Mouse (Mus musculus): ENCODE data around the gene Klhl3. TPM values are rescaled to one million over a fixed set of nuclear protein-coding genes. Genes with fewer than 3 reads are reported as not detected.

Klhl3 gene
- total RNA-seq, 1 experiment from 2014 or later, result 0.29 TPM

DNA sequence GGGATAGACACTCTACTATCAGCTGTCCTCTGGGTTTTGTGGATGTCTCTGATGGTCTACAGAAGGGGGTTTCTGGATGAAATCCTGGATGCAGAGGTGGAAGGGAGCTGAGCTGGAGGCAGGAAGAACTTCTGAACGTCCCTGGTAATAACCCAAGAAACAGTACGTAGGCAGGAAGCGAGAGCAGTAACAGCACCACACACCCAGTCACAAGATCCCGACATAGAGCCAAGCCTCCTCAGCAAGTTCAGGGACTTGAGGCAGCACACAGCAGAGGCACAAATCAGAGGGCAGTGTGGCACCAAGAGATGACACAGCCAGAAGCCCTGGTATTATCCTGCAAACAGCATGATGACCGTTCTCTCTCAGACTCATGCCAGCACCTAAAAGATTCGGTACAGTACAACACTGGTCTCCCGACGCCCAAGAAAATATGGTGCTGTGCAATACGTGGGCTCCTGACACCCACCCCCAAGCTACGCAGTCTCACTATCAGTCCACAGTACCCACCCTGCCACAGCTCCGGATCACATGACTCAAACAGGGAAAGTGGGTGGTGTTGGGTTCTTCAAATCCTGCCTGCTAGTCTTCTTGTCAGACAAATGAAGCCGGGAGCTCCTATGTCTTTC is 40.0 kb downstream of the Klhl3 start:
- no peak for ATAC-seq (replicated peaks; ENCODE audit: insufficient number of reproducible peaks, low FRiP score, low TSS enrichment, poor library complexity, severe bottlenecking)

DNA sequence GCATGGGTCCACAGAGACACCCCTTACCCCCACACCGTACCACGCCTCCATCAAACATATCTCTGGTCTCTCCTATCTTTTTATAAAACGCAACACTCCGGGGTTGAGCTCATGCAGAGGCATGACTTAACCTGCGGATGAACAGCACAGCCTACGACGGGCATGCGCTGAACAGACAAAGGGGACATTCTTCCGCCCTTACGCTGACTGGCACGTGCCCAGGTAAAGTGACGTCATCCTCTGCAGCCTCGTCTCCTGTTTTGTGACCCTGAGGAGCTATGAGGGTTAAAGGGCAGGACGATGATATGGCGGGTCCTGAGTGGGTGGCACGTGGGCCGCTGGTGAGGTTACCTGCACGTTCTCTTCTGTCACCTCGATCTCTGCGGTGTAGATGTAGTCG is 42.2 kb downstream of the Klhl3 start:
- no peak for ATAC-seq (replicated peaks; ENCODE audit: insufficient number of reproducible peaks, low FRiP score, low TSS enrichment, poor library complexity, severe bottlenecking)

DNA sequence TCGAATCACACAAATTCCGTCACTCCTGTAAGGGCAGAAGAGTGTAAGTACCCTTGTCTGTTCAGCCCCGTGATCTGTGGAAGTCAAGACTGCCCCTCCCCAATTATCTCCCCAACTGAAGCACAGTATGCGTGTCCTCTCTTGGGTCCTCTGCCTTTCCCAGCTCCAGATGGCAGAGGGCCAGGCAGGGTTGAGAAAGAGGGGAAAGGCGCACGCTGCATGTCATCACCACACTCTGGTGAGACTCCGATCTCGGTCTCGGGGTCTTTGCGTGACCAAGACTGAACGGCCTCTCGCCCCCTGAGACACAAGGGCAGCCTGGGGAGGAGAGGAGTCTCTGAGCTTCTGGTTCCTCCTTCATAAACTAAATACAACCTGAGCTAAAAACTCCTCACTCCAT is 42.9 kb downstream of the Klhl3 start:
- ATAC-seq (replicated peaks; ENCODE audit: insufficient number of reproducible peaks, low FRiP score, low TSS enrichment, poor library complexity, severe bottlenecking), result no peak

DNA sequence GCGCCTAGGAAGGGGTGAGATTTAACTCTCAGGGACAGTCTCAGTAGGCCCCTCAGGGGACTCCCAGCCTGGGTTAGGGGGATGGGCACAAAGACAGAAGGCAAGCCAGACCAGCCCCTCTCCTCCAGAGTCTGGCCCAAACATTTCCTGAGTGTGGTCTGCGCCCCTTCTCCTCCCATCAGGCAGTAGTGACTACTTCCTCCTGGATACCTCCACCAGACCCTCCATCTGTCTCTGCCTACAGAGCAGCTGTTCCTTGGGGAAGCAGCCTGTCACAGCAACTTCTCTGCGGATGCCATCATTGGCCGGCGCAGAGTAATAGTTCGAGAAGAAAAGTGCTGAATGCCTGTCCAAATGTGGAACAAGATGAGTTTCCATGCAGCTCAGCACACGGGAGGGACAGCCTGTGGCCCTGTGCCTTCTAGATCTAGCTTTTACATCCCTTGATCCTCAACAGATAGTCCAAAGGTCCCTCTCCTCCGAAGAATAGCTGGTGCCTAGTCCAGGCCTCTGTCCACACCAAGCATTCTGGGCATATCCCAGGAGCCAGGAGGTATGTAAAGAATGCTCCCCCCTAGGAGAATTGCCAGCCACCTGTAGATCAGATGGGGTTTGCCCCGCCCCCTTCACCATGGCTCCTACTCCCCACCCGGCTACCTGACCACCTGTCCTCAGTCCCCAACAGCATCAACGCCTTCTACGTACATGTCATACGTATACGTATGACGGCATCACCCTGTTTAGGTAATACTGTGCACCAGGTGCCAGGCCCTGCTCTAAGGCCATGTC is 44.8 kb downstream of the Klhl3 start:
- ATAC-seq (replicated peaks; ENCODE audit: insufficient number of reproducible peaks, low FRiP score, low TSS enrichment, poor library complexity, severe bottlenecking), result no peak

DNA sequence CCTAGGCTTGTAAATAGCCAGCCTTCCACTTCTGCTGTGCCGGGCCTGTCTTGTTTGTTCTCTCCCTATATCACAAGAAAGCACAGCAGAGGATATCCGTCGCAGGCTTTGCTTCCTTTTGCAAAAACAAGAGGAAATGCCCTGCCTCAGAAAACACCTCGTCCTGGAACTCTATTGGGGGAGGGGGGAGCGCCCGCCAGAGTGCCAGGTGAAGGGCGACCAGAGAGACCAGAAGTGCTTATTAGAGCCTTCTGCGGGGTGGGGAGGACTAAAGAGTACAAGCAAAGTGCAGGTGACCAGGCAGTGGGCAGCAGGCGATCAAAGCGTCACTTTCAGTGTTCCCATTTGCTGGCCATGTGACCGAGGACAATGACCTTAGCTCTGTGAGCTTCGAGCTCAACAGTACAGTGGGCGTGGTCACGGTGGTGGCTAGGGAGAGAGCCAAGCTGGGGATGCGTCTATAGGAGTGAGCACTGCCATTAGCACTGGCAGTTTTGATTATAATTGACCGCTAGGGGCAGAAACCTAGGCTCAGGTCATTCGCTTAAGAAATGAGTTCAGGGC is 45.8 kb downstream of the Klhl3 start:
- ATAC-seq (replicated peaks; ENCODE audit: insufficient number of reproducible peaks, low FRiP score, low TSS enrichment, poor library complexity, severe bottlenecking), result peak; percentile 69

DNA sequence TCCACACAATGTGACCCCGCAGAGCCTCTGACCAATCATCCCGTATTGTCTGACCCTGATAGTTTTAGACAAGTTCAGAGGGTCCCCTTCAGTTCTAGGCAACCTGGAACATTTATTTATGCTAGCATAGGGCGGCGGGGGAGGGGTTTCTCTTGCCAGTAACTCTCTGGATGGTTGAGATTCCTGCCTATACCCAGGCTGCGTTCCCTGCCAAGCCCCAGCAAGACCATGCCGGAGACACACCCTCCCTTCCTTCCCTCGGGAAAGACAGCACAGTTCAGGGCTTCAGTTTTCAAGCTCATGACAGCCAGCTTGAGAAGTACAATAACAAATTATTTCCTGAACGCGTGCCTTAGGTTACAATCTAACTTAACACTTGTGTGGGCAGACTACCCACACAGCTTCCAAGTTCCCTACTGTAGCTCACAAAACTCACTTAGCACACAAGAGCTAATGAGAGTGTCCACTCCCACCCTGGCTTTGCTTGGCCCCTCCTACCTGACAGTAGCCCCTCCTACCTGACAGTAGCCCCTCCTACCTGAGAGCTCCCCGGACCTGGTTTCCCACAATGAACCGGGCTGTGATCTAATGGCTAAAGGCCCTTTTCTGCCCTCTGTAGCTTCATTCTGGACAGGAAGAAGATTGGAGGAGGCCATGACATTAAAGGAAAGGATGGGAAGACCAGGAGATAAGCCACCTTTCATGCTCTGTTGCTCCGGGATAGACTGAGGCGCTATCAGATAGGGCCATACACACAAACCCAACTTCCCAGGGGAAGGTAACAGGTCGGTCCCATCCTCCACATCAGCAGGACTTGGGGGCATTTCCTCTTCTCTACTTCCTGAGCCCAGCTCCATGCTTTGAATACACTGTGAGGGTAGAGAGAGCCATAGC is 46.6 kb downstream of the Klhl3 start:
- no peak for ATAC-seq (replicated peaks; ENCODE audit: insufficient number of reproducible peaks, low FRiP score, low TSS enrichment, poor library complexity, severe bottlenecking)

DNA sequence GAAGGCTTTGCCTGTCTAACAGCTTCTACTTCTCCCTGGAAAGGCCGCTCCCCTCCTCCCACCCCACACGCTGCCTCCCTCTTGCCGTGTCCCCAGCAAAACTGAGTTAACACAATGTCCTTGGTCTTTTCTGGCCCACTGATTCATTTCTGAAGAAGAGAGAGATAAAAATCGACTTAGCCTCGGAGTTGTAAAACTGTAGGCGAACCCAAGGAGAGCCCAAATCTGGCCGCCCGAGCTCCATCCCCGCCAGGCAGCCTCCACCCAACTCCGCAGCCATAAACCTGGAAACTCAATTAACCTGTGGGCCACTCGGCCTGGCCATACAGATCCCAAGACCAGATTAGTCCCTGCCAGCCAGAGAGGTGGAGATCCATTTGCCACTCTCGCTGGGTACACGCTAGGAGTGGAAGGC is 47.3 kb downstream of the Klhl3 start:
- no peak for ATAC-seq (replicated peaks; ENCODE audit: insufficient number of reproducible peaks, low FRiP score, low TSS enrichment, poor library complexity, severe bottlenecking)

DNA sequence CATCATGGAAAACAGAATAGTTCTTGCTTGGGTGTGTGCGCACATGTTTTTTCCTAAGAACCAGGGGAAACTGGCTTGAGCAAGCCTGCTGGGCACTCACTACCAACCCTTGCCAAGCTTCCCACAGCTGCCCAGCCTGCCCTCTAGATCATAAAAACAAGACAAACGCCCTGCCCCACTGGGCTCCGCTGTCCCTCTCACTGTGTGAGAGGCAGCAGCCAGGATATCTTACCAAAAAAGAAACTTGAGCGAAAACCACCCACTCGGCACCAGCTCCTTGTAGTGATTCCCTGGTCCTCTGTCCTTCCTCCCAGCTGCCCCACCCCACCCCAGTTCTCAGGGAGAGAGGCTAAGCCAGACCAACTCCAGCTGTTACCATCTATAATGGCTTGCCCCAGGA is 48.1 kb downstream of the Klhl3 start:
- ATAC-seq (replicated peaks; ENCODE audit: insufficient number of reproducible peaks, low FRiP score, low TSS enrichment, poor library complexity, severe bottlenecking), result no peak

DNA sequence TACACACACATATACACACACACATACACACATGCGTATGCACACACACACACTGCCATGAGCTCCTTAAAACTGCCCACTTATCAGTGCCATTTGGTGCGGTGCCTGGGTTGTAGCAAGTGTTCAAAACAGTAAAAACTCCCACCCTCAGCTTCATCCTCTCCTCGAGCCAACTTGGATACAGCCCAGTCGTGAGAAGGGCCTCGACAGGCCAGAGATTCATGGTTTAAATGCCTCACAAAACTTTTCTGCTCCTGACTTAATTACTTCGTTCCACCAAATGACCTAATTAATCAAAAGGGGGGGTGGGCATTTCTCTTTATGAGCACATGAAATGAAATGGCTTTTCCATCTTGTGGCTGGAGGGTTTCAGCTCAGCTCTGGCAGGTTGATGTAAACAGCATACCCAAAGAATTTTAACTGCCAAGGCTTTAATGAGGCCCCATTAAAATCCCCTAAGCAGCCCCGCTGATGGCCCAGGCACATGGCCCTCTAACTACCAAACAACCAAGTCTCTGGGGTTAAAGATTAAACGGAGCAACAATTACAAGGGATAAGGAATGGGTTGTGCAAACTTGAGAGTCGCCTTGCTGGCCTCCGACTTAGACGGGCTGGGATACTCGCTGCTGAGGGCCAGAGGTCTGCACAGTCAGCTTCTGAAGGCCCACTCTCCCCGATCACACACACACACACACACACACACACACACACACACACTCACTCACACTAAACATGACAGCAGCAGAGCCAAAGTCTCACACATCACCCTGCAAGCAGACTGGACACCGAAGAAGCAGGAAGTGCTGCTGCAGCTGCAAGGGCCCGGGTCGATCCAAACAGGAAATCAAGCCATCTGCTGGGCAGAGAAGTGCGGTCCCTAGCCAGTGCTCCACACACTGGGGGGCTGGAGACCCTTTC is 55.2 kb downstream of the Klhl3 start:
- no peak for ATAC-seq (replicated peaks; ENCODE audit: insufficient number of reproducible peaks, low FRiP score, low TSS enrichment, poor library complexity, severe bottlenecking)

DNA sequence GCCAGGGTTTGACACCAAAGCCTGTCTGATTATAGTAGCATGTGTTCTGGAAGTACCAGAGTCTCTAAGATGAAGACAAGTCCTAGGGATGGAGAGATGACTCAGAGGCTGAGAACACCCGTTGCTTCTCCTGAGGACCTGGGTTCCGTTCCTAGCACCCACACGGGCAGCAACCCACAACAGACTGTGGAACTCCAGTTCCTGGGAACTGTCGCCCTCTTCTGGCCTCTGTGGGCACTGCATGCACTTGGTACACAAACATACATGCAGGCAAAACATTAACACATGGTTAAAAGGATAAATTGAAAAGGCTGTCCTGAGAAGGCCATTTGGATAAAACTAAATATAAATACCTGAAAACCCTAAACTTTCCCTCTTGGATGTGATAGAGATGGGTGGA is 56.8 kb downstream of the Klhl3 start:
- ATAC-seq (replicated peaks; ENCODE audit: insufficient number of reproducible peaks, low FRiP score, low TSS enrichment, poor library complexity, severe bottlenecking), result no peak

DNA sequence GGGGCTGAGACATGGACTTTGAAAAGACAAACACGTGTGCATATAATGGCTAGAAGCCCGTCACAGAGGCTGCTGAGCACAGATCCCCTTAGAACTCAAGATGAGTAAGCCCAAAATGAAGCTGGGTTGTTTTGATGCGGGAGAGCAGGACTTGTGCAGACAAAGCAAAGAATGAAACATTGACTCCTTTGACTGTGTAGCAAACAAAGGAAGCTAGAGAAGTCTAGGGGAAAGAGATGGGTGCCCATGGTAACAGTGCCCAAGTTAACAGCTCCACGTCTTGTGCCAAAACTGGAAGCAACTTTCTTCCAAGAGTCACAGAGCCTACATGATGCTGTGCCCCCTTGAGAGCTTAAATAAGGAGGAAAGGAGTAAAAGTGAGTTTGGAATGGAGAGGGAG is 59.8 kb downstream of the Klhl3 start:
- no peak for ATAC-seq (replicated peaks; ENCODE audit: insufficient number of reproducible peaks, low FRiP score, low TSS enrichment, poor library complexity, severe bottlenecking)

DNA sequence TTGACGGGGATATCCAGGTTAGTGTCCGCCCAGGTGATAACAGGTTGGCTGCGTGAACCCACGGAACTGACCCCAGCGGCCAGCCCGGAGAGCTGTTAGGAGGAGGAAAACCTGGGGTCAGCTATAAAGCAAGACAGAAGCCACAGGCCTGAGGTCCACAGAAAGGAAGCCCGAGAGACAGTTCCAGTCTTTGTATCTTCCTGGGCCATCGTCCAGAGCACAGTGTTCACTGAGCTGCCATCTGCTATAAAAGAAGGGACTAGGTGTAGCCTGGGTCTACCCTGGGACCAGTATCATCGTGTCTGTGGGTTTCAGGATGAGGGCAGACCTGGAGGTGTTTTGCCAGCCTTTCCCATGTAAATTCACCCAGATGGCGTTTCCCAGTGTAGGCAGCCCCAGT is 61.7 kb downstream of the Klhl3 start:
- no peak for ATAC-seq (replicated peaks; ENCODE audit: insufficient number of reproducible peaks, low FRiP score, low TSS enrichment, poor library complexity, severe bottlenecking)

DNA sequence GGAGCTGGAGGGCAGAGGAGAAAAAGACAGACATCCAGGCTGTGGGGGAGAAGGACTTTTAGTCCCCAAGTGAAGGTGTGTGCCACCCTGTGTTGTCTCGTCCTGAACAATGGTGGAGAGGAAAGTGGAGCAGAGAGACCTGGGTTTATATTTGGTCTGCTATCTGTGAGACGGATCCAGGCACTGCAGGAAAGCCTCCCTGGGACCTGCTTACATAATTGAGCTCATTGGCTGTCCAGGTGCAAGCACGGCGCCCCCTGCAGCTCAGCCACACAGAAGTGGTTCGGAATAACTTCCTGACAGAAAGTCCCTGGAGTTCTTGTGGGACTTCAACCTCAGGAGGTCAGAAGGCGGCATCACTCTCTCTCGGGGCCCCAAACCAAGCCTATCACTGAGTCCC is 62.1 kb downstream of the Klhl3 start:
- ATAC-seq (replicated peaks; ENCODE audit: insufficient number of reproducible peaks, low FRiP score, low TSS enrichment, poor library complexity, severe bottlenecking), result no peak

DNA sequence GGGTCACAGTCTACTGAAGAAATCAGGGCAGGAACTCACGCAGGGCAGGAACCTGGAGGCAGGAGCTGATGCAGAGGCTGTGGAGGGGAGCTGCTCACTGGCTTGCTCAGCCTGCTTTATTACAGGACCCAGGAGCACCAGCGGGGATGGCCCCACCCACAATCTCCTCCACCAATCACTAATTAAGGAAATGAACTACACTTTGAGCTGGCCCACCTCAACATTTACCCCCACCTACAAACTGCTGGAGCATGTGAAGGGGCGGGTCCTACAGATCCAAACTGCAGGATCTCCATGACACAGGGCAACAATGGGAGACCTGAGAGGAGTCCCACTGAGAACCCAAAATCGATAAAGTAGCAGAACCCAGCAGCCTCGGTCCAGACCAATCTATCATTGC is 64.3 kb downstream of the Klhl3 start:
- no peak for ATAC-seq (replicated peaks; ENCODE audit: insufficient number of reproducible peaks, low FRiP score, low TSS enrichment, poor library complexity, severe bottlenecking)

DNA sequence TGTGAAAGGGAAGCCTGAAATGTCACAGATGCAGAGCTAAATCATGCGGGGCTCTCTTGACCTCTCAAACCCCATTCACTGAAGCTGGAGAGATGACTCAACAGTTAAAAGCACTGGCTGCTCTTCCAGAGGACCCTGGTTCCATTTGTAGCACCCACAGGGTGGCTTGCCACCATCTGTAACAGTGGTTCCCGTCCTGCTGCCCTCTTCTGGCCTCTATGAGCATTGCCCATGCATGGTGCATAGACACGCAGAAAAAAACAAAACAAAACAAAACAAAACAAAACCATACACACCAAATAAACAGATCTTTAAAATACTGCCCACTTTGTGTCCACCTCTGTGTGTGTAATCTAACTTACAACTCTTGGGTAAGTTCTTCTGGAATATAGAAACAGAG is 65.3 kb downstream of the Klhl3 start:
- no peak for ATAC-seq (replicated peaks; ENCODE audit: insufficient number of reproducible peaks, low FRiP score, low TSS enrichment, poor library complexity, severe bottlenecking)

DNA sequence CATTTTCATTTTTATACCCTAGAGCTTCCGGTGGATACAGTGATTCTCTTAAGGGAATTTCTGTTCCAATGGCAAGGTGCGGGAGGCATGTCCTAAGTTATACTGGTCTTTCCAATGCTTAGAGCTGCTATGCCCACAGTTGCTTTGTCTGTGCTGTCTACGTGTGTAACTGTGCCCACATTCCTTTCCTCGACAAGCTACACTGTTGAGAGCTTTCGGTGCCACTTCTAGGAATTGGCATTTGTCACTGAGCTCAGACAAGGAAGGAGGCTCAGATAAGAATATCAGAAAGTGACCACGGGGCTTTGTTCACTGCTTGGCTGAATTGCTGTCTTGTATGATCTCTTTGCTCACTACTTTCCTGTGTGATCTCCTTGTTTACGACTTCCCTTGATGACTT is 67.2 kb downstream of the Klhl3 start:
- no peak for ATAC-seq (replicated peaks; ENCODE audit: insufficient number of reproducible peaks, low FRiP score, low TSS enrichment, poor library complexity, severe bottlenecking)

DNA sequence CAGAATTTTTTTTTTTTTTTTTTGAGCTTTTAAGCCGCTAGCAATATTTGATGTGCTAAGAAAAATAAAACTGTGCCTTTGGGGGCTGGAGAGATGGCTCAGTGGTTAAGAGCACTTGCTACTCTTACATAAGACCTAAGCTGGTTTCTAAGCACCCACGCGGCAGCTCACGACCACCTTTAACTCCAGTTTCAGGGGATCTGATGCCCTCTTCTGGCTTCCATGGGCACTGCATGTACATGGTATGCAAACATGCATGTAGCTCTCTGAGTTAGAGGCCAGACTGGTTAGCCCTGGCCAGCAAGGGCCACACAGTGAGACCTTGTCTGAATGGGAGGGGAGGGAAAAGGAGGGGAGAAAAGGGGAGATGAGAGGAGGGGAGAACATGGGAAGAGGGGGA is 68.1 kb downstream of the Klhl3 start:
- no peak for ATAC-seq (replicated peaks; ENCODE audit: insufficient number of reproducible peaks, low FRiP score, low TSS enrichment, poor library complexity, severe bottlenecking)

DNA sequence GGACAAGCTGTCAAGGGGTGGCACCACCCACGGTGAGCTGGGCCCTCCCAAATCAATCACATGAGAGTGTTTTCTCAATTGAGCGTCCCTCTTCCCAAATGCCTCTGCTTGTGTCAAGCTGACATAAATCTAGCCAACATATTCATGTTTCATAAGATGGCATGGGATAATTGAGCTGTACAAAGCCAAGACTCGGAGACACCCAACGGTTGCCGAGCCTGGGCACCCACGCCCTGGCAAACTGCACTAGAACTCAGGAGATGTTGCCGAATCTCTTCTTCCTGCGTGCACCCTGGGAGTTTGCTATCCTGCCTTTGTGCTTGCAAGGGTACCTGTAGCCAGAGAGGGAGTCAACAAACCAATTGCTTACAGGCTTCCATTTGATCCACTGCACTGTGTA is 70.1 kb downstream of the Klhl3 start:
- no peak for ATAC-seq (replicated peaks; ENCODE audit: insufficient number of reproducible peaks, low FRiP score, low TSS enrichment, poor library complexity, severe bottlenecking)
